Mouse (Mus musculus): ENCODE measurements at regions not wholly inside any gene's neighbourhood (a gene's known extent, or its start where the extent isn't known, plus 50 kb on each side); places are given as distances from the start of the nearest gene placed in this dataset.

DNA sequence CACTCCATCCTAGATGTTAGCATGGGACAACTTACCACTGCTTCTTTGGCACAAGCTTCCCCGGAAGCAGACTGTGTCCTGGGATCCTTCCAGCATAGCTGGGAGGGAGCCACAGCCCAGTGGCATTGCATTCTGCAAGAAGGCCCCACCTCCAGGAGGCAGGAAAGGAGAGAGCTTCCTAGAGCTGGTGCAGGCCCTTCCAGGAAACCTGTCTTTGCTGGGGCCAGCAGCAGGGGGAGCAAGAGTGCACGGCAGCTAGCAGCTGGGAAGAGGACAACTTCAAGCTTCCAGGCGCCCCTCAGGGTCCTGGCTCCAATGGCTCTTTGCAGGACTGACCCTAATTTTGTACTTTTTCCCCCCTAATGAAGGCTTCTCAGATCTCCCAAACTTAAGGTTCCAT lies 115.4 kb upstream of the Sorcs3 start:
- peak in 1 of 2 experiments; percentile 61 for DNase-seq (ENCODE audit: low spot score in 2 of 2)

DNA sequence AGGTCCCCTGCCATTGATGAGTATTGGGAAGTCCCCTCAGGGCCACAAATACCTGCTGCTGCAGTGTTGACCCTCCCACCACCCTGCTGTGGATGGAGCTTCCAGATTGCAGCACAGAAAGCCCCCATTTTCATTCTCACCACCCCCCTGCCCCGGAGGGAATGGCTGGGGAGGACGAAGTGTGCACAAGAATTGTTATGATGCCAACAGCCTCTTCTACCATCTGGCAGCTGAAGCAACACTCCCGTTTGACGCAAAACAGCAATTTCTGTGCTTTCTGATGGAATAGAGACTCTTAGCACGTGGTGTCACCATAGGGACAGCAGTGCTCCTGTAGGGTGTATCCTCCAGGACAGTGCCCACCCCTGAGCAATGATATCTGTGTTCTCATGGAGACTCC lies 108.5 kb upstream of the Sorcs3 start:
- DNase-seq (ENCODE audit: low spot score in 2 of 2), result no peak

DNA sequence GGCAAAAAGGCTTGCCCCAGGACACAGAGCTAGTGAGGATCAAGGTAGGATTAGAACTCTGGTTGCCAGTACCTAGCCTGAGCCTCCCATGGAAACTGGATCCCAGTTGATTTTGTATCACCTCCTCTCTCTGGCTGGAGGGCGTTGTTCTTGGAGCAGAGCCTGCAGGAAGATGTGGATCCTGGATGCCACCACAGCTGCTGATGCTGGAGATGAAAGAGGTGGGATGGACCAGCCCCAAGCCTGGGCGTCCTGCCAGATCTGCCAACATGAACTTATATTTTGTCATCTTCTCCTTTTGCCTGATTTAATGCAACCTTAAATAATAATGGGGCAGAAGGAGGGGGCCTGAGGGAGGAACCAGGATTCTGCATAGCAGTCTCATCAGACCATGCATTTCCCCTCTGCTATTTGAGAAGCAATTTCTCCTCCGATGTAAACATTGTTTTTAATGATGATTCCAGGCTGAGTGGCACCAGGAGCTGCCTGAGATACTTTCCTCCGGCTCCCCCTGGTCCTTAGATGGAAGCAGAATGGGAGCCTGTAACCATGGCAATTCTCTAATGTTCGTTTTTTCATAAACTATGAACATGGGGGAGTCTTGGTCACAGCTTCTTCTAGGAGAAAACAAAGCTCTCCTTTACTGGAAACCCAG lies 107.8 kb upstream of the Sorcs3 start:
- no peak for DNase-seq (ENCODE audit: low spot score in 2 of 2)

DNA sequence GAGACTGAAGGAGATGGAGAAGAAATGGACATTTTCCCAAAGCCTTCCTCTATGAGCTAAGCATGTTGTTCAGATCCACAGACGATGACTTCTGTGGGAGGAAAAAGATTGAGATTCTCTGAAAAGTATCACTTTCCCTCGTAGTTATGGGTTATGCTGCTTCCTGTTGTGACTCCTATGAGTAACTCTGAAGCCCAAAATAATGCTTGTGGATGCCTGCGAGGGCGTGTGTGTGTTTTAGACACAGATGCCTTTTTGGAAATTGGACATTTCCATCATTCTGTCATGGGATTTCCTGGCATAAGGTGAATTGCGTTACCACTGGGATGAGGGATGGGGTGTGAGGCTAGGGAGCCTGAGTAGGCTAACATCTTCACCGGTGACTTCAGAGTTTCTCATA lies 104.8 kb upstream of the Sorcs3 start:
- DNase-seq (ENCODE audit: low spot score in 2 of 2), result no peak

DNA sequence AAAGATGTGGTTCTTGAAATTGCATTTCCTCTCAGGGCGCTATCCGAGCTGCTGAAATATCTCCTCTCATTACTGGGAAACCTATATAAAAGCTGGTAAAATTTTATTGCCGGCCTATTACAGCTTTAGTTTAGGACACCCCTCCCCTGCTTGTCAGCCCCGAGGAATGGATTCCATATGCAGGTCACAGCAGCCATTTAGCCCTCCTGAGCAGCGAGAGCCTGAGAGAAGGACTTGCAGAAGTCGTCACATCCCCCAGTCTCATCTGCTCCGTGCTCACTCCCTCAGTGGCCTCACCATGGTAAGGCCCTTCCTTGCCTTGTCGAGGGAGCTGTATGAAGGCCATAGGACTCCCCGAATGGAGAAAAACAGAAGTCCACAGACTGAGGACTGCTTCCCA lies 90.7 kb upstream of the Sorcs3 start:
- no peak for DNase-seq (ENCODE audit: low spot score in 2 of 2)

DNA sequence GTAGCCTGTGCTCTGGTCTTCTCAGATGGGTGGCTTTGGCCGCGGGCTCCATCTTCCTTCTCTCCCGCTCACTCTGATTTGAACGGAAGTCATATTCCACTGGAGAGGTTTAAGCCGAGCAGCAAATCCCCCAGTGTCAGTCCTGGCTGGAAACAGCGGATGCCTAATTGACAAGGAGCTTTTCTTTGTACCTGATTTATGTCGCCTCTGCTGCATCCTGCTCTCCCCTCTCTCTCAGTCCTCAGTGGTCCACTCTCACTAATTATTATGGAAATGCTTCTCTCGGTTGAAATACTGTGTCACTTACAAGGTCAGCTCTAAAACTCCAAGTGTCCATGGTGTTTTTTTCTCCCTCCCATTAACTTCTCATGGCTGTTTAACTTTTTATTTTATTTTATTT lies 90.1 kb upstream of the Sorcs3 start:
- DNase-seq (ENCODE audit: low spot score in 2 of 2), result no peak

DNA sequence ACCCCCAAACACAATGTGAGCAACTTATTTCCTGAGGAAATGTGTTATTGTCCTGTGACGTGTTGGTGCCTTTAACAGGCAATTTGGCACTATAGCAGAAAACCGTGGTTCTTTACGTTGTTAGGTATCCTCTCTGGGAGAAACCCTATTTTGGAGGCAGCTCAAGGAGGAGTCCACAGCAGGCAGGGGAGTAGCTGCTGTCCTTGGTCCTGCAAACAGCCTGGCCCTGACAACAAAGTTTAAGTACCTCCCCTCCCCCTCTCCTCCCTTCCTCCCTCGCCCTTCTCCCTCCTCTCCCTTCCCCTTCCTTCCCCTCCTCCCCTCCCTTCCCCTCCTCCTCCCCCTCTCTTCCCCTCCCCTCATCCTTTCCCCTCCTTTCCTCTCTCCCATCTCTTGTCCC lies 89.1 kb upstream of the Sorcs3 start:
- DNase-seq (ENCODE audit: low spot score in 2 of 2), result no peak

DNA sequence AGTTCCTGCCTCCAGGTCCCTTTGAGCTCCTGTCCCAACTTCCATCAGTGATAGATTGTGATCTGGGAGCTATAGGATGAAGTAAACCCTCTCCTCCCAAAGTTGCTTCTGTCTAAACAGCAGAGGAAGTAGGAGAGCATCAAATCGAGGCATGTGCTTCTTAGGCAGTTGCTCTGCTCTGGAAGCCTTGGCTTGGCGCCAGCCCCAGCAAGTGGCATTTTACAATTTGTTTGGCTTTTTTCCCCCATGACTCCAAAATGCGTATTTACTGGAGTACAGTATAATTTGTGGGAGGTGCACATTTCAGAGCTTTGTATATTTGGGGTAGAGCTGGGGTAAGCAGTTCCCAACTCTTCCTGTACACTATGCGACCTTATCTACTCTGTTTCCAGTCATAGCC lies 88.2 kb upstream of the Sorcs3 start:
- no peak for DNase-seq (ENCODE audit: low spot score in 2 of 2)

DNA sequence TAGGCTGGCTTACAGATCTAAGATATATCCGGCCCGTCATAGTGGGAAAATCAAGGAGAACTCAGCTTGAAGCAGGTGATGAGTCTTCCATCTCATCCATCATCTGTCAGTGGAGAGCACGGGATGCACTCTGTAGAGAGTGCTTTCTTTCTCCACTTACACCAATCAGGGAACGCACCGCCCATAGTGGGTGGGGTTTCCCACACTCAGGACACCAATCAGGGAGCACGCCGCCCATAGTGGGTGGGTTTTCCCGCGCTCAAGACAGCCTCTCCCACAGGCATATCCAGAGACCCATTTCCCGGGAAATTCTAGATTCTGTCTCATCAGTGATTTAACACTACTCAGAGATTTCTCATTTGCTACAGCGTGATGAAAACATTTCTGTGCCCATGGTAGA lies 83.5 kb upstream of the Sorcs3 start:
- no peak for DNase-seq (ENCODE audit: low spot score in 2 of 2)

DNA sequence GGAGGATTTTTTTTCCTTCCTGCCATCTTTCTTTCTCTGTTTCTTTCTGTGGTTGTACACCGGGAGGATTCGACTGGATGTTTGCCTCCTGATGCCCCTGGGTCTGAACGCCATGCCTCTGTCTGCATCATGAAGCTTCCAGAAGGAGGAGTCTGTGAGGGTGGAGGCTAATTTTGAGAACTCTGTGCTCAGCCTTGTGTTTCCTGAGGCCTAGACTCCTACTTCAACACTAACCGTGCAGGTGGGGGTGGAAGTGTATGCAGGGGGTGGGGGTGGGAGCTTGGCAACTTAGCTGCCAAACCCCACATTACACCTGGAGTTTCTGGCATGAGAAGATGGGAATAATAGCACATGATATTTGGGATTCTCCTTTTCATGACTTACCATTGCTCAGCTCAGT lies 82.0 kb upstream of the Sorcs3 start:
- no peak for DNase-seq (ENCODE audit: low spot score in 2 of 2)

DNA sequence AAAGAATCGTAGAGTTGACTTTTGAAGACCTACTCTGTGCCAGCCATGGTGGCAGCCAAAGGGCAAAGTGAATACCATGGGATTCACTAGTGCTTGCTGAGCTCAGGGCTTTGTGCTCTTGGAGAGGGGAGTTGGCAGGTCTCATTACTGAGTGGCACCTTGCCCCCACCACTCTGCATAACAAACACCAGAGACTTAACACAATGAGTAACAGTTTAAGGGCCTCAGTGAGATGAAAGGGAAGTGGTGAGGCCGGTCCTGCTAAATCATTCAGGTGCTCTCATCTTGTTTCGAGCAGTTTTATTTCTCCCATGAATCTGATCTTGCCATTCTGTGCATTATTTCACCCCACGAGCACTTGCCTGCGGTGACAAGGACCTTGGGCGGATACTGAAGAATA lies 80.1 kb upstream of the Sorcs3 start:
- DNase-seq (ENCODE audit: low spot score in 2 of 2), result no peak

DNA sequence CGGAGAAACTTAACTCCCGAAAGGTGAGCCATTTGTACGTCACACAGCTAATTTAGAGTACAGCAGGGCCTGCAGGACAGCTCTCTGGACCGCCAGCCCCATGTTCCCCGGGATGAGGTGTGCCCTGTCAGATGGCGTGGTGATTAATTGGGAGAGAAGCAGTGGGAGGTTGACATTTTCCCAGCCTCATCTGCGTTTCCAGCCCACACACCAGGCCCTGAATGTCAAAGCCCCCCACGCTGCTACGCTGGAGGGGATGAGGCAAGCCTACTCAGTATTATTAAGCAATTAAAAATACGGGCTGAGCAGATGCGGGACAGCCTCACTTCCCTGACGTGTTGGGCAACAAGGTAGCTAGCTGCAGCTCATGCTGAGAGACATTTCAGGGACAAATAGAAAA lies 77.7 kb upstream of the Sorcs3 start:
- DNase-seq (ENCODE audit: low spot score in 2 of 2), result no peak

DNA sequence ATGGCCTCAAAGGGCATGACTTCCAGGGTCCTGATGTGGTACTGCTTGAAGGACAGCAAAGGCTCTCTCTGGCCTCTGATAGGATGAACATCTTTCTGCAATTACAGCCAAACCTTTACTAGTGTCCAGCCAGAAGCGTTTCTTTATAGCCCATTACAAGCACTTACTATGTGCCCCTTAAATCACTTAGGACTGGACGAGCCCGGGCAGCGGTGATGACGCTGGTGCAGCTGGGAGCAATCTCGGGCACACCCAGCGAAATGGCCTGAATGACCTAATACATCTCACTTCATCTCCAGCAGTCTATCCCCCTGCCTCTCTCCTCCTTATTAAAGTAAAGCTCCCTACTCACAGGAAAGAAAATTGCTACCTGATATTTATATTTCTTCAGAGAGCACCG lies 69.6 kb upstream of the Sorcs3 start:
- DNase-seq (ENCODE audit: low spot score in 2 of 2), result no peak

DNA sequence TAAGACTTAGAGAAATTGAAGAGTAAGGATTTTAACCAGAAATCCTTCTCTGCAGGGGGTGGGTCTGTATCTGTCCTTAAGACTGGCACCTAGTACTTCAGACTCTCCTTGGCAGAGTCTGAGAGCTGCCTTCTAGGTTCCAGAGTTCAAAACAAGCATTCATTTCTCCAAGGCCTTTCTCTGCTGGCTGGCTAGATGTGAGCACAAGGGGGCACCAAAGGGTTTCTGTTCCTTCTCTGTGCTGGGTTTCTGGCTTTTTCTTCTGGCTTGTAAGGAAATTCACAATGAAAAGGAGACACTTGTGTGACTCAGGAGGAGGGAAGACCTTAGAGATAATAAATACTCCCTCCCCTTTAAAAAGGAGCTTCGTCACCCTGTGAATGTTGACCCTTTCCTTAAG lies 61.7 kb upstream of the Sorcs3 start:
- DNase-seq (ENCODE audit: low spot score in 2 of 2), result no peak

All from urinary bladder, postnatal 4 days (tissue).